Mouse (Mus musculus): ENCODE data around the gene Hoxb5.

Gene Hoxb5

DNA sequence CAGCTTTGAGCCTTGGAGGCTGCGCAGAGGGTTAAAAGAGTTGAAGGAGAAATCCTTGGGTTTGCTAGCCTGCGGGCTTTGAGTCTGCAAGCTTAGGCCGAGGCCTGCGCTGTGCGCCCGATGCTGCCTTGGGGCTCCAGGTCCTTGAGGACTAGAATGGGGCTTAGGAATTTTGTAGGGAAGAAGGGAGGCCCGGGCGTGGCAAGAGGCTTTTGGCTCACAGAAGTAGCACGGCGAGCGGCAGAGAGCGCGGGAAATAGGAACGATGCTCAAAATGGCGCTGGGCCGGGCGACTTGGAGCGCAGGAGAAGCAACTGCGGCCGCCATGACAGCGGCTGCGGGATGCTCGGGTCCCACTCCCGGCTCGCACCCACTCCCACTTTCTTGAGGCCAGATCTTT lies 51.2 kb downstream of the Hoxb5 start:
- no peak for DNase-seq (ENCODE audit: low read depth)

DNA sequence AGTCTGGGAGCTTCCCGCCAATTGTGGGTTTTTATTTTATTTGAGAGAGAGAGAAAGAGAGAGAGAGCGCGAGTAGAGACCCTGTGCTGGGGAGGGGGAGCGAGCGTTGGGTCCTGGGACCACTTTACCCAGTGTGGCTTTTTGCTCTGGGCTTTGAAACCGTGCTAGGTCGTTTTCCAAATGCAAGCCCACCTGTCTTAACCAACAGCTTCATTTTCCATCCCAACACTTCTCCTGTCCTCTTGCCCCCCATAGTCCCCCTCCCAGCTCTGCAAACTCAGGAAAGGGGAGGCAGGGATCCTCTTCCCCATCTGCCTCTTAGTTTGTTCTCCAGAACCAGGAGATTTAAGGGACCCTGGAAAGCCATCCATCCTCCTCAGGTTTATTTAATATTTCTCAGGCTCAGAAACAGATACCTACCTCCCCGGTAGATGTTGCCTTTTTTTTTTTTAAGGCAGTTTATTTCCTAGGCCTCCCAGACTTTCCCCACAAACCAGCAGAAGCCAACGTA lies 51.7 kb downstream of the Hoxb5 start:
- DNase-seq (ENCODE audit: low read depth) = no peak
